Mouse (Mus musculus) embryonic facial prominence, embryonic 14.5 days (tissue): Measurements from ENCODE around the gene Olfr1058. TPM values are rescaled to one million over a fixed set of nuclear protein-coding genes. Genes with fewer than 3 reads are reported as not detected.
"Not testable (repeated sequence)": the region's sequence is repeated elsewhere in the genome, so short reads cannot be mapped to it uniquely, and the experiment has no call there.

Experiments used
- ATAC-seq: fragments of 200-750 bp; cut with Nextera tagmentation; 2 replicates; pipeline ENCODE4 v1.8.0; 2017; ENCODE audit warnings: low read depth, moderate number of reproducible peaks, moderate TSS enrichment
- DNase-seq: peaks from one replicate; pipeline ENCODE4 v3.0.0-alpha.2; 2015; ENCODE audit warnings: low spot score
- H3K27ac ChIP-seq: fragments of 300-500 bp; sonication (generic); replicated peaks from 2 replicates; pipeline ENCODE4 v1.5.1; 2014; ENCODE audit warnings: low read depth, mild to moderate bottlenecking, low read length, moderate library complexity
- H3K27me3 ChIP-seq: fragments of 300-500 bp; sonication (generic); replicated peaks from 2 replicates; pipeline ENCODE4 v1.6.1; 2014; ENCODE audit warnings: low read length; ENCODE audit not compliant: control insufficient read depth, insufficient read depth
- H3K36me3 ChIP-seq: fragments of 300-500 bp; sonication (generic); 2 replicates; pipeline ENCODE4 v1.6.1; 2014; ENCODE audit warnings: low read length, mixed read lengths; ENCODE audit not compliant: control insufficient read depth, insufficient read depth
- H3K4me1 ChIP-seq: fragments of 300-500 bp; sonication (generic); 2 replicates; pipeline ENCODE4 v1.6.1; 2014; ENCODE audit warnings: antibody characterized with exemption, low read length; ENCODE audit not compliant: control insufficient read depth, insufficient read depth
- H3K4me2 ChIP-seq: fragments of 300-500 bp; sonication (generic); 2 replicates; pipeline ENCODE4 v1.6.1; 2014; ENCODE audit warnings: low read depth, mild to moderate bottlenecking, low read length, moderate library complexity, mixed read lengths
- H3K4me3 ChIP-seq: fragments of 300-500 bp; sonication (generic); 2 replicates; pipeline ENCODE4 v1.5.1; 2014; ENCODE audit warnings: low read depth, mild to moderate bottlenecking, low read length
- H3K9ac ChIP-seq: fragments of 300-500 bp; sonication (generic); 2 replicates; pipeline ENCODE4 v1.6.1; 2014; ENCODE audit warnings: low read depth, mild to moderate bottlenecking, low read length, moderate library complexity, mixed read lengths
- H3K9me3 ChIP-seq: fragments of 300-500 bp; sonication (generic); 2 replicates; pipeline ENCODE4 v1.6.1; 2016; ENCODE audit warnings: low read length; ENCODE audit not compliant: control insufficient read depth
- WGBS: fragments of 180-500 bp; shearing (Covaris S2); extraction: QIAGEN DNeasy Blood & Tissue Kit; methylation state at CpG from one replicate; pipeline ENCODE4 v1.1.7; 2014; 5-methylcytosine and 5-hydroxymethylcytosine counted together
- polyA plus RNA-seq: library from polyadenylated mRNA; unstranded; fragments of >200 nt; fragmentation: Nextera tagmentation; extraction: Ambion mirVana; gene quantifications from 2 replicates; pipeline ENCODE4 v1.2.1, GENCODE M21; 2014

Olfr1058 gene
- 0.18 and 0.22 TPM in 2 replicates for polyA plus RNA-seq

- H3K4me3 ChIP-seq, H3K27ac ChIP-seq, DNase-seq, H3K9me3 ChIP-seq, H3K4me1 ChIP-seq, H3K36me3 ChIP-seq, H3K4me2 ChIP-seq, ATAC-seq, H3K9ac ChIP-seq, H3K27me3 ChIP-seq: not testable (repeated sequence)
Observed at GRCm38 (mm10) chr2:86388461-86388860, at the start of gene Olfr1058. Gene Olfr1058 (minus strand): TSS chr2:86388561.

GRCm38 (mm10) chr2:86428511-86428910 lies 40.1 kb upstream of the Olfr1058 start:
- not testable (repeated sequence) for H3K4me1 ChIP-seq, H3K4me3 ChIP-seq, H3K4me2 ChIP-seq, ATAC-seq, H3K9ac ChIP-seq, H3K27ac ChIP-seq, H3K9me3 ChIP-seq, H3K36me3 ChIP-seq, DNase-seq, H3K27me3 ChIP-seq
- 81% methylated on average over 8 of the region's 8 CpGs for WGBS

- H3K4me1 ChIP-seq, DNase-seq, H3K9me3 ChIP-seq, H3K9ac ChIP-seq, H3K36me3 ChIP-seq, H3K4me3 ChIP-seq, H3K4me2 ChIP-seq, H3K27ac ChIP-seq, ATAC-seq, H3K27me3 ChIP-seq: not testable (repeated sequence)
Observed at GRCm38 (mm10) chr2:86426649-86427048, 38.3 kb upstream of the Olfr1058 start, which contains the start of gene Olfr1062. Gene Olfr1062 (minus strand): TSS chr2:86426749.

GRCm38 (mm10) chr2:86413950-86414349 lies 25.6 kb upstream of the Olfr1058 start, which contains the start of gene Olfr1061:
Gene Olfr1061 (minus strand): TSS chr2:86414050.
- Histone ChIP-seq H3K4me3 (no peak within 1 kb of the TSS), H3K27ac (no peak within 1 kb of the TSS), H3K9ac (no peak within 1 kb of the TSS), H3K4me2 (no peak within 1 kb of the TSS), H3K4me1 (no peaks in the 10 kb centered on the region), H3K36me3 (no peaks in the 10 kb centered on the region), H3K9me3 (no peaks in the 10 kb centered on the region), H3K27me3 (no peaks in the 10 kb centered on the region)
- no peak for DNase-seq
- ATAC-seq = no peak
- 81% methylated on average over 1 of the region's 1 CpGs for WGBS

- no peak for DNase-seq
- Histone ChIP-seq H3K9me3 (no peaks in the 10 kb centered on the region), H3K9ac (no peak overlapping the region), H3K4me2 (no peak overlapping the region), H3K27me3 (no peaks in the 10 kb centered on the region), H3K4me1 (no peaks in the 10 kb centered on the region), H3K27ac (no peak overlapping the region), H3K36me3 (no peaks in the 10 kb centered on the region), H3K4me3 (no peak overlapping the region)
- 87% methylated on average over 2 of the region's 2 CpGs for WGBS
- ATAC-seq = no peak
Observed at GRCm38 (mm10) chr2:86395114-86395513, 6.8 kb upstream of the Olfr1058 start.

GRCm38 (mm10) chr2:86378293-86378692 lies 10.1 kb downstream of the Olfr1058 start, which contains the start of gene Olfr1057:
Gene Olfr1057 (minus strand): TSS chr2:86378393.
- no peaks in the 10 kb centered on the region for H3K9me3 ChIP-seq
- H3K36me3 ChIP-seq = no peaks in the 10 kb centered on the region
- DNase-seq (no peak), ATAC-seq (no peak)
- H3K4me1 ChIP-seq = no peaks in the 10 kb centered on the region
- H3K27me3 ChIP-seq = no peaks in the 10 kb centered on the region
- no peak within 1 kb of the TSS for H3K4me2 ChIP-seq
- H3K9ac ChIP-seq = no peak within 1 kb of the TSS
- no peak within 1 kb of the TSS for H3K4me3 ChIP-seq
- no peak within 1 kb of the TSS for H3K27ac ChIP-seq

GRCm38 (mm10) chr2:86366342-86366741 lies 22.0 kb downstream of the Olfr1058 start:
- H3K4me1 ChIP-seq, H3K9me3 ChIP-seq, ATAC-seq, H3K4me3 ChIP-seq, H3K4me2 ChIP-seq, H3K9ac ChIP-seq, H3K27me3 ChIP-seq, H3K36me3 ChIP-seq, DNase-seq, H3K27ac ChIP-seq: not testable (repeated sequence)
- 83% methylated on average over 1 of the region's 6 CpGs for WGBS

- DNase-seq = no peak
- Histone ChIP-seq H3K9me3 (no peaks in the 10 kb centered on the region), H3K27me3 (no peaks in the 10 kb centered on the region), H3K36me3 (no peaks in the 10 kb centered on the region), H3K4me3 (no peak within 1 kb of the TSS), H3K4me1 (no peaks in the 10 kb centered on the region), H3K27ac (no peak within 1 kb of the TSS), H3K9ac (no peak within 1 kb of the TSS), H3K4me2 (no peak within 1 kb of the TSS)
- no peak for ATAC-seq
Observed at GRCm38 (mm10) chr2:86362369-86362768, 26.0 kb downstream of the Olfr1058 start, which contains the start of gene Olfr1056. Gene Olfr1056 (minus strand): TSS chr2:86362469.

- not testable (repeated sequence) for H3K9me3 ChIP-seq, H3K4me2 ChIP-seq, H3K4me3 ChIP-seq, H3K4me1 ChIP-seq, H3K36me3 ChIP-seq, H3K9ac ChIP-seq, H3K27me3 ChIP-seq, H3K27ac ChIP-seq, DNase-seq, ATAC-seq
- WGBS = 88% methylated on average over 1 of the region's 1 CpGs
Observed at GRCm38 (mm10) chr2:86351751-86352150, 36.6 kb downstream of the Olfr1058 start.
